Mouse (Mus musculus) layer of hippocampus, adult 8-10 months (tissue): ENCODE results near the gene Dhrs1. TPM values are rescaled to one million over a fixed set of nuclear protein-coding genes. Genes with fewer than 3 reads are reported as not detected.
A peak's percentile ranks its signal among the peaks of the same experiment; 100 is the strongest.

Source experiments
- DNase-seq, 2 experiments: peaks; one replicate each; pipeline ENCODE4 v3.0.0; 2022; ENCODE audit warnings: low spot score in 2 of 2
- total RNA-seq, 4 experiments: library from RNA; stranded (reverse); gene quantifications; 2 replicates each; pipeline ENCODE4 v1.2.4; 2022

The Dhrs1 gene
- total RNA-seq, 4 experiments from 2014 or later = 86.6 to 148 (median 116) TPM

DNA sequence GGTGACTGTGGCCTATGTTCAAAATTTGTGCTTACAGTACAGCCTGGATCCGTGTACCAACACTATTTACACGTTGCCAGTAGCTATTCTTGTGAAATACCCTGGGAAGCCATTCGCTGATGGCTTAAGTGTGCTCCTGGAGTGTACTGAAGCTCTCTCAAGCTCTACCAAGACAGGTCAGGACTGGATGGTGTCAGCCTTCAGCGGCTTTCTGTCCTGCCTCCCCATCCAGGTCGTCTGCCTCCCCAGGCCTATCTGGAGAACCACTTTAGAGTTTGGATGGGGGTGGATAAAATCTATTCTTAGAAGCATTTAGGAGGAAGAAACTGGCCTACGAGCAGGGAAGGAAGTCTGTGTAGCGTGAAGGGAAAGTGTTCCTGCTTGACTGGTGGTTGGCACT is 17.7 kb upstream of the Dhrs1 start:
- DNase-seq = no peak

DNA sequence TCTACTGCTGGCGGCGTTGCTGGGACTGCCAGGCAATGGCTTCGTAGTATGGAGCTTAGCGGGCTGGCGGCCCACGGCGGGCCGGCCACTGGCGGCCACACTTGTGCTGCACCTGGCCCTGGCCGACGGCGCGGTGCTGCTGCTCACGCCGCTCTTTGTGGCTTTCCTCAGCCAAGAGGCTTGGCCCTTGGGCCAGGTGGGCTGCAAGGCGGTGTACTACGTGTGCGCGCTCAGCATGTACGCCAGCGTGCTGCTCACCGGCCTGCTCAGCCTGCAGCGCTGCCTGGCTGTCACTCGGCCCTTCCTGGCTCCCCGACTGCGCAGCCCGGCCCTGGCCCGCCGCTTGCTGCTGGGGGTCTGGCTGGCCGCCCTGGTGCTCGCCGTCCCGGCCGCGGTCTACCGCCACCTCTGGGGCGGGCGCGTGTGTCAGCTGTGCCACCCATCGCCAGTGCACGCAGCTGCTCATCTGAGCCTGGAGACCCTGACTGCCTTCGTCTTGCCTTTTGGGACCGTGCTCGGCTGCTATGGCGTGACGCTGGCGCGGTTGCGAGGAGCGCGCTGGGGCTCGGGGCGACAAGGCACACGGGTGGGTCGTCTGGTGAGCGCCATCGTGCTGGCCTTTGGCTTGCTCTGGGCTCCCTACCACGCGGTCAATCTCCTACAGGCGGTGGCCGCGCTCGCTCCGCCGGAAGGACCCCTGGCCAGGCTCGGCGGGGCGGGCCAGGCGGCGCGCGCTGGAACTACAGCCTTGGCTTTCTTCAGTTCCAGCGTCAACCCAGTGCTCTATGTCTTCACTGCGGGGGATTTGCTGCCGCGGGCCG is 16.7 kb upstream of the Dhrs1 start:
- no peak for DNase-seq

DNA sequence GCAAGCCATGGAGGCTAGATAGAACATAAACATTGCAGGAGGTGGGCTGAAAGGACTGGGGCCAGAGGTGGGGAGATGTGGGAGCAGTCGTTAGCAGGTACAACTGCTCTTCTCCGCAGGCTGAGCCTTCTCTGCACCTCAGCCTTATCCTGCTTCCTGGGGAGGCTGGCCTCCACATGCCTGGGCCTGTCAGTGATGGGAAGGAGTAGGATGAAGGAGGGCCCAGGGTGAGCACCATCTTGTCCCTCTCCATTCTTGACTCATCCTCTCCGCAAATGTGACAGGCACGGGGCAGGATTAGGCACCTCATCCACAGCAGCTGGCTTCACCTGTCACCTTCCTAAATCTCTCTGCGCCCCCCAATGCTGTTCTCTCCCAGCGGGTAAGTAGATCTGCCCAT is 15.7 kb upstream of the Dhrs1 start, which contains the start of gene Ltb4r2:
Gene Ltb4r2, plus strand, starts transcription at position 266 of the 400 bp plus-strand sequence.
- no peak for DNase-seq

DNA sequence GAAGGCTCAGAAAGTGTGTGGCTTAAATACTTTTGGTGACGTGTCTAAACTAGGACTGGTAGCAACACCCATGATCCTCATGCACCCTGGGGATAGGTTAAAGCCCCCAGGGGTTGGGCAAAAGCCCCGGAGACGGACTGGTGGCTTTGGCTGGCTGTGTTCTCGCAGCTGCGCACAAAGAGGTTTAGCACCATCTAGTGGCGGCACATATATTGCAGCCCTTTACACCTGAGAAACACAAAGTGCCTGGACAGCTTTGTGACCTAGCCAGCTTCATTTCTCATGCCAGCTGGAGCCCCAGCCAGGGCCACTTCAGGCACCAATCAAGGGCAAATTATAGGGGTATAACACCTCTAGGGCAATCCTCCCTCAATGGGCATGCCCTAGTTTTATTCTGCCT is 14.7 kb upstream of the Dhrs1 start:
- peak; percentile 59 to 87 for DNase-seq

DNA sequence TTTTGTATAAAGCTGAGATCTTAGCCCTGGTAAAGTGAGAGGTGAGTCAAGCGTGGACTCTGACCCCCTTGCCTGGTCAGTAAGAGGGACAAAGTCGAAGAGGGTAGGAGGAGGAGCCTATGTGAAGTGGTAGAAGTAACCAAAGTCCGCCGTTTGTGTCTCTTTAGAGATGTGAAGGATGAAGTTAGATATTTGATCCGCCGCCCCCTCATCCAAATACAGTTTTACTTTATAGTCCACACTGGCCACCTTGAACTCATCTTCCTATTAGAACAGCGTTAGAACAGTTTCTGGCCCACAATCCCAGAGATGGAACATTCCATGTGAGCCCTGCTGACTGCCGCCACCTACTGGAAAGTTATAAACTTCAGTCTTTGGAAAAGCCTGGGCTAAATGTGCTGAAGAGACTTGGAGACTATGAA is 12.9 kb upstream of the Dhrs1 start, which contains the start of gene Cideb:
Gene Cideb, minus strand, starts transcription at position 96 of the 422 bp plus-strand sequence.
- DNase-seq = peak in 1 of 2 experiments; percentile 23

DNA sequence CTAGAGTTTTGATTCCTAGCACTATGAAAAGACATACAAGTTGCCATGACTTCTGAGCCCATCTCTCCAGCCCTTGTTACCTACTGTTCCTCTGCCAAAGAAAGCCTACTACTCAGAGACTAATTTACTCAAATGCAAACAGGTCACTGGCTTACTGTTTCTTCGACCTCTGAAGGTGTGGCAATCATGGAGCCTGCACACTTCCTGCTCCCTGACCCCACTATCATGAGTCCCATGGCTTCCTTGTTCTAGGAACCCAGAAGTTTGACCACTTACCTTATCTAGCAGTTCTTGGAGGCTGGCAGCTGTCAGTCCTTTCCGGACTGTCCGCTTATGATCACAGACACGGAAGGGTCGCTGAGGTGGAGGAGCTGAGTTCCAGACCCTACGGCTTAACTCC is 12.1 kb upstream of the Dhrs1 start:
- DNase-seq = no peak

DNA sequence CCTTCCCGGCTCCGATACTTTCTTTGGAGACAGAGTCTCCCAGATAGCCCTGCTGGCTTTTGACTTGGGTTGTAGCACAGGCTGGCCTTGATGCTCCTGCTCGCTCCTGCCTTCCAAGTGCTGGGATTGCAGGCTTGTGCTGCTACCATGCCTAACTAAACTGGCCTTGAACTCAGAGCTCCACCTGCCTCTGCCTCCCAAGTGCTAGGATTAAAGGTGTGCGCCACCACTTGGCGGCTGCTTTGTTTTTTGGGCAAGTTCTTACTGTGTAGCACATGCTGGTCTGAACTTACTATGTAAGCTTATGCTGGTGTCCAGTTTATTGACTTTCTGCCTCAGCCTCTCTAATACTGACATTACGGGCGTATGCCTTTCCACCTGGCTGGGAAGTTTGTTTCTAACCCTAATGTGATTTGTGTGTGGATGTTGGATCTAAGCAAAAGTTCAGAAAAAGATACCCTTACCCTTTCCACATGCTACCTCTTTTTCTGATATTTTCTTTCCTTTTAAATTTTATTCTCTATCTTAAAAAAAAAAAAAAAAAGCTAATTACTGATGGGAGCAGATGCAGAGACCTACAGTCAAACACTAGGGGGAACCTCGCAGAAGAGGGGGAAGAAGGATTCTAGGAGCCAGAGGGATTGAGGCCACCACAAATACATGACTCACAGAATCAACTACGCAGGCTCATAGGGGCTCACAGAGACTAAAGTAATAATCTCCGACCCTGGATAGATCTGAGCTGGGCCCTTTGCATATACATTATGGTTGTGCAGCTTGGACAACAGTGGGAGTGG is 1.8 kb upstream of the Dhrs1 start:
- no peak for DNase-seq

DNA sequence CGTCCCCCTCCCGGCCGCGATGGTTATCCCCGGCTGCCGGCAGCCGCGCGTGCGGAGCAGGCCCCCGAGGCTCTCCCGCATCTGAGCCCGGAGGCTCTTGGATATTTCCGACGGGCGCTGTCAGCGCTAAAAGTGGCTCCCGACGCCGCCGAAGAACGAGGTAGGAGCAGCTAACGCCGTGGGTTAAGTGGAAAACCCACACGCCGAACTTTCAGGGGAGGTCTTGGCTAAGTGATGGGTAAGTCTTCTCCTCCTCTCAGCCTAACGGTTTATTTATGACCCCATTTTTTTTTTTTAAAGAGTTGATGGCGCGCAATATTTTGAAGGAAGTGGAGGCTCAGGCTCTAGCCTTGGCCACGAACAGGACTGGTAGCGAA is 359 bp upstream of the Dhrs1 start:
- DNase-seq = no peak

DNA sequence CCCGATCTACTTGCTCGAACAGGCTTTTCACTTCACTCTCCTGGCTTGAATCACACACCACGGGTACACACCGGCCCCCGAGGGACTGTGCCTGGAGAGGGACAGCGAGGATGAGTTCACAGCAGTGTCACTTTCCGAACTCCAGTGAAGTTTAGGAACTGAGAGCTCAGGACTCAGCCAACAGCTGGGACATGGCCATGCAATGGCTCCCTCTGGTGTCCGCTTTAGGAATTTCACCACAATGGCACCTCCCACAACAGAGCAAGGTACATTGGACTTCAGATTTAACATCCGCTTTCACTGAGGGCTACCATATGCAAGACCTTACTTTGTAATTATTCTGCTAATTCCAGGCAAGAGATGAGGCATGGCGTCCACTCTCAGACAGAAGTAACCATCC is 1.8 kb downstream of the Dhrs1 start:
- peak; percentile 59 to 89 for DNase-seq

DNA sequence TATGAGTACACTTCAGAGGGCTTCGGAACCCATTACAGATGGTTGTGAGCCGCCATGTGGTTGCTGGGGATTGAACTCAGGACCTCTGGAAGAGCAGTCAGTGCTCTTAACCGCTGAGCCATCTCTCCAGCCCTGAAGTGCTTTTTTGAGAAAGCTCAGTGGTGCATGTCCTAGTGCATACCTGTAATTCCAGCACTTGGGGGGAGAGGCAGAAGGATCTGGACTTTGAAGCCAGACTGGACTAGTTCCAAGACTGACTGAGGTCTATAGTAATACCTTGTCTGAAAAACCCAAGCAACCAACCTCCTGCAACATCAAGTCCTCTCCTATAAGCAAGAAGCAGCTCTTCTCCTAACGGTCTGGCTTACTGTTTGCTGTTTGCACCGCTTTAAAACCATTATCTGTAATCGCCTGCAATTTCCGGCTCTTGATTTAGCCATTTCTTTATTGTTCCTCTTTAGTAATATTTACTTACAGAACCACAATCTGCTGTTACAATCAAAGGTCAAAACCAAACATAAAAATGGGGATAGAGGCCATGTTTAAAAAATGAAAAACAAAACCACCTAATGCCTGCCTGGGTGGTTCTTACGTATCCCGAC is 8.3 kb downstream of the Dhrs1 start:
- no peak for DNase-seq

DNA sequence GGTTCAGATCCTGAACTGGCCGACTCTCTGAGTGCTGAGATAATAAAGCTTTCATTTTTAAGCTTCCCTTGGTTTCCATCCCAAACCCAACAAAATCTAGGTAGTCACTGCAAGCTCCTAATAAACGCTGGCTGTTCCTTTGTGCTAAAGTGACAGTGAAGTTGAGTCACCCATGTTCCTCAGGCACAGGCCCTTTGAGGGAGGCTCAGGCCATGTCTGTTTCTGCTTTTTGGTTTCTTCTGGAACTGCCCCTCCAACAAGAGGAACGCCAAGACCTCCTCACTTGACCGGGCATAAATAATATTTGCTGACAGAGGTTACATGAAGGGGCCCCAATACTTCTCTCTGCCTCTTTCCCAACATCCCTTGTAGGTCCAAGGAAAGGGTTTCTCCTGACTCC is 9.7 kb downstream of the Dhrs1 start:
- DNase-seq = no peak

DNA sequence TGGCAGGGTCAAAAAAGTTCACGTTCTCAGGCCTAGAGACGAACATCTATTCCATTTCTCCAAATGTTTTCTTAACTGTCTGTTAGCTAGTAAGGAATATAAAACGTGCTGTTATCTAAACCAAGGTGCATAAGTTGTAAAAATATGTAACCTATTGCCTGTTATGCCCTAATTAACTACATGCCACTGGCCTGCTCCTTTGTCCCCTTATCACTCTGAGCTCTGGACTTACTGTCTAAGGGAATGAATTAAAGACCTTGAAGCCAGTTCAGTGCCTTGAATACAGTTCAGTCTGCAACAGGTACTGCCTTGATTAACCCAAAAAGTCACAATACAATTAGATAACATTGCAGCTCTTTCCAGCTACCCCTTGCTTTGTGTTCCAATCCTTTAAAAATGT is 10.2 kb downstream of the Dhrs1 start:
- DNase-seq = no peak

DNA sequence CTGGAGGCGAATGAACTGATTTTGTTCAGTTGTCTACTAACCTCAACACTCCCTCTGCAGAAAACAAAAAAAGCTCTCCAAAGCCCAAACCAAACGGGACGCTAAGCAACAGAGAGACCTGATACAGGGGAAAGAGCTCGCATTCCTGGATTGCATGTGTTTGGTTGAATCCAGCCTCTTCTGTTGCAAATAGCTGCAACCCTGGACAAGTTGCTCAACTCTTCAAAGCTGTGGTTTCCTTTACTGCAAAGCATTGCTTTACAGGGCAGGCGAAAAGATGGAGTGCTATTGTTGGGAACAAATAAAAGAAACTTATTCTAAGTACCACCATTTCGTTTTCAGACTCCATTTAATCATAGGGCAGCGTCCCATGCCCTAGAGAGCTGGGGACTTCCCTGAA is 10.6 kb downstream of the Dhrs1 start:
- DNase-seq = no peak

DNA sequence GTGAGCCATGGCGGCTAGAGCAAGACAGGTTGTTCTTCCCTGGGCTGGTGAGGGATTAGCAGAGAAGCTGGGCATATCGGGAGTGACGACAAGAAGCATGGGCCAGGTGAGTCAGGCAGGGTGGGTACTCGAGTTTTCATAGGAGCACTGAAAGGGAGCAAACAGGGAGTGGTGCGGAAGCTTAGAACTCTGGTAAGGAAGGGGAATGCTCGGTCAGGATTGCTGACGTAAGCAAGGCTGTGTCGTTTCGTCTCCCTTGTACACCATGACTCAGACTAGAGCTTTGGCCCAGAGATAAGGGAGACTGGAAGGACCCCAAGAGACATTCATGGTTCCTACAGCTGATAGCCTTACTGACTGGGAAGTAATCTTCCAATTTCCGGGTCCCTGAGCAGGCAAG is 11.6 kb downstream of the Dhrs1 start:
- DNase-seq = no peak

DNA sequence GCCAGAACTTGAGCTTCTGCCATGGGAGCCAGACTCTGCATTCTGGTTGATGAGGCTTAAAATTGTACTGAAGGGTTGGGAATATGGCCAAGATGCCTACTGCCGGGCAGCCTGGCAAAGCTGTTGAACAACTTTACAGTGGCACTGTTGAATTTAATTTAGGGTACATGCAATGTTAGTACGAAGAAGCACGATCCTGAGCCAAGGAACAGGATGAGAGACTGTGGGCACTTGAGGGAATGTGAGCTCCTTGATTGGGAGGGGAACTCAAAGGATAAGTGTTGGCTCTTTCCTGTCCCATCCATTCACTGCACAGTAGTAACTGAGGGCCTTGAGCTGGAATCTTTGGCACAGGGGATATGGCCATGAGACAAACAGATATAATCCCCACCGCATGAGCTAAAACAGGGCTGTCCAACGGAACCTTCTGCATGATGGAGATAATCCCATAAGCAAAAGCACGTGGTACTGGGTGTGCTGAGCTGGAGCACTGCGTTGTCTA is 14.9 kb downstream of the Dhrs1 start:
- DNase-seq = peak; percentile 35 to 44

DNA sequence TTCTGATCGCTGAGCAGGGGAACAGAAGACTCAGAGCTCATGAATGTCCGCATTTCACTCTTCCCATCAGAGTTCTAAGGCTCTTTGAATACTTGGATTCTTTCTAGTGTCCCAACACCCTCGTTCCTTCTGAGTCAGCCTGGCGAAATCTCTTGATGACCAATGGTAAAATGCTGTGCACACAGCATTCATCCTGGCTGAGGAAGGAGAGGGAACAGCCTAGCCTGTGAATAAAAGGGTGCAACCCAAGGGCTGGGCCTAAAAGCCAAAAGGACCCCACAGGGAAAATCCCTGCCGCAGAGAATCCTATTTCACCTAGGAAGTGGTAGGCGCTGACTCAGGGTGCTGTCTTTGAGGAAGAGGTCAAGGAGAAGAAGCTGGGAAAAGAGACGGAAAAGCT is 15.4 kb downstream of the Dhrs1 start:
- DNase-seq = no peak

DNA sequence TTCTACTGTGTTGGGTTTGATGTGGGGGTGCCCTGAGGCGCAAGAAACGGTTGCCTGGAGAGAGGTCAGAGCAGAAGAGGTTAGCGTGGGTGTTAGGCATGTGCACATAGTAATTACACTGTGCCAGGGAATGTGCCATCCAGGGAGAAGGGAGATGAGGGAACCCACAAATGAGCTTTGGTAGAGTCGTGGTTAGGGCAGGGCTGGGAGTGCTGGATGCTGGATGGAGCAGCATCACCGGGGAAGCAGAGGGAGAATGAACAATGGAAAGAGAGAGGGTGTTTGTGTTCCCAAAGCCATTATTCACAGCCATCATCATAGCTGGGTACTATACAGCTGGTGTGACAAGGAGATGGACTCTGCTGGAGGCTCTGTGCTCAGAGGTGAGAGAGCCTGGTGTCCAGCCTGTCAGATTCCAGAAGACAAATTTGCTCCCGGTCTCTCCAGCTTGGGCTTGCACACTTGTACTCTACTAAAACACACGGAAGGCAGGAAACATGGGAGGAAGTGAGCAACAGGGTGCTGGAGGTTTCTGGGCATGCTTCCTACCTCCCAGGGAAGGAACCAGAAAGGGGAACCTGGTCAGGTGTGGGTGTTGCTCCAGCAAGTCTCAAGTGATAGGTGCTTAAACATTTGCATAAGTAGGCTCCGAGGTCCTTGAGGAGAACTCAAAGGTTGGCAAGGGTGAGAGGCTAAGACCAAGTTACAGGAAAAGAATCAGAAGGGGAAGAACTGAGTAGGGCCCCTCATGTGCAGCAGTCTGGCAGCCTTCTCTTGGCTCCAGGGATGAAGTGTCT is 17.4 kb downstream of the Dhrs1 start:
- no peak for DNase-seq

DNA sequence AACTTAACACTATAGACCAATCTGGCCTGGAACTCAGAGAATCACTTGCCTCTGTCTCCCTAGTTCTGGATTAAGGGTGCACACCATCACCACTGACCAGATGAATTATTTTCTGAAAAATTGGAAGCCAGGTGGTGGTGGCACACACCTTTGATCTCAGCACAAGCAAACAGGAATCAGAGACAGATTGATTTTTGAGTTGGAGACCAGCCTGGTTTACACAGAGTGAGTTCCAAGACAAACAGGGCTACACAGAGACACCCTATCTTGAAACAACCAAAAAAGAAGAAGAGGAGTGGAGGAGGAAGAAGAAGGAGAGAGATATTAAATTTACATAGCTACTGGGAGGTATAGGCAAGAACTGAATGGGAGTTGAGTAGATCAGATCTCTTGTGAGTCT is 19.2 kb downstream of the Dhrs1 start:
- DNase-seq = no peak

DNA sequence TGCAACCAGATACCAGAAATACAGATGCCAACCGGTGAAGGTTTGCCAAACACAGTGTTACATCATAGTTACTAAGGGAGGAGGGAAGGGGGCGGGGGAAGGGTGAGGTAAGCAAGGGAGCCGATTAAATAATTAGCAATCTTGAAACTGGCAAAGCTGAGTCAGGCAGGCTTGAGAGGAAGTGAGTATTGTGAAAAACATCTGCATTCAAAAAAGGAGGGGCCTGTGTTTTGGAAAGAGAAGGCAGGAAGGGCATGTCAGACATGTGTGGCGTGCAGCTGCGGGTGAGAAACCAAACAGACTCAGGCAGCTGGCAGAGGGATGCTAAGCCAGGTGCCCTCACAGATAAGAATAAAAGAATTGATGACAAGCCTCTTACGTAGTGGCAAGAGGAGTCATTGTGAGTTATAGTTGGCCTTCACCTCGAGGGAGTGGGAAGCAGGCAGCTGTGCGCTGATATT is 21.0 kb downstream of the Dhrs1 start:
- DNase-seq = no peak

DNA sequence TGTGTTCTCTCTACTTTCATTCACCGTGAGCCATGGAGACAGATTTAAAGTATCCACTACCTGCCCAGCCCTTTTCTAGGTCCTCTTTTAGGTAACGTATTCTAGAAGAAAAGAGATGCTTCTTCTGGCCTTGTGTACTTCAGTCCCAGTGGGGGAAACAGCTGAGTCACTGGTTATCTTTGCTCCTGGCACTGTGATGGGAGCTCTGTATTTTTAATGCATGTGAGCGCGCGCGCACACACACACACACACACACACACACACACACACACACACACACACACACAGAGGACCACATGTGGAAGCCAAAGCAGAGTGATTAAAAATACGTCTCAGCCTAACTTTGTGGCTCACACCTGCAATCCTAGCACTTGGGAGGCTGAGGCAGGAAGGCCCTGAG is 22.1 kb downstream of the Dhrs1 start:
- DNase-seq = no peak

DNA sequence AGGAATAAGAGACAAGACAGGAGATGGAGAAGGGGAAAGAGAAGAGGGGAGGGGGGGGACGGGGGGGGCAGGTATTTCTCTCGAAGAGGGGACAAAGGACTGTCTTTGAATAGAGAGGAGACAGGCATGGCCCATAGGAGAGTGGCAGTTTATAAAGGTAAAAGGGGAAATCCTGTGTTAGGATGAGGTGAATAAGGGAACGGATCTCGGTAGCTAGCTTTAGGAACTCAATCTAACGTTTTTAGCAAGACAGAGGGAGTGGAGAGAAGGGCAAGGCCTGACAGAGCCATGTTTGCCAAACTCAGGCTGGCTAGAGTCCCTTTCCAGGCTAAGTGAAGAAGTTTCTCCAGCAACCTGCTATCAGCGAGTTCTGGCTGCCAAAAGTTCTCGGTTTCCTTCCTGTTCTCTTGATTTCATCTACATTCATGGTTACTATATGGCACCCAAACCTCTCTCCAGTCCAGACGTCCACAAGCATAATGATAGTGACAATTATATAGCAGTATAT is 23.0 kb downstream of the Dhrs1 start:
- no peak for DNase-seq
